Mouse (Mus musculus) common myeloid progenitor, adult 5-6 weeks (primary cell): ENCODE measurements around the gene Med28. TPM values are rescaled to one million over a fixed set of nuclear protein-coding genes. Genes with fewer than 3 reads are reported as not detected.

ENCODE experiments used
- total RNA-seq: library from RNA; stranded (forward); fragments of 200-1000, 187-1606 nt; gene quantifications from 2 replicates; pipeline ENCODE4 v1.2.3, GENCODE M21; 2017

The Med28 gene
- total RNA-seq, 1 experiment from 2014 or later = 26.8 TPM

Other genes with a start within 250 kb of the Med28 start
- gene Qdpr, start 70.0 kb upstream of the Med28 start, total RNA-seq = 65.7 and 66.0 TPM in 2 replicates
- not detected in 2 replicates for gene Clrn2, start 66.5 kb upstream of the Med28 start, total RNA-seq
- 56.7 and 95.1 TPM in 2 replicates for gene Lap3, start 26.9 kb upstream of the Med28 start, total RNA-seq
- 0.05 TPM in 1 of 2 replicates, not detected in the other for gene Fam184b, start 119.4 kb downstream of the Med28 start, total RNA-seq
- 81.2 and 95.3 TPM in 2 replicates for gene Ncapg, start 149.7 kb downstream of the Med28 start, total RNA-seq